In genomic region chr3:27189320-27190261, GRCm38 (mm10) we compare ENCODE assay signal across 8 mouse cellular contexts. TPM values are rescaled to one million over a fixed set of nuclear protein-coding genes. Genes with fewer than 3 reads are reported as not detected.
DNase-seq lines count a peak whose midpoint lies in the region; ATAC-seq lines count a peak whose summit lies in the region.

No protein-coding gene starts in this region.

- no peak overlapping the region for H3K4me3 ChIP-seq in forebrain, embryonic 13.5 days
- H3K4me3 ChIP-seq in forebrain, embryonic 12.5 days (replicated peaks) = no peak overlapping the region

- H3K9me3 ChIP-seq in forebrain, embryonic 13.5 days (replicated peaks) = no peaks in the 10 kb centered on the region
- H3K9me3 ChIP-seq in forebrain, embryonic 12.5 days = no peaks in the 10 kb centered on the region

- H3K4me2 ChIP-seq in forebrain, embryonic 13.5 days = no peak overlapping the region
- H3K4me2 ChIP-seq in forebrain, embryonic 12.5 days = no peak overlapping the region

- intact Hi-C loops in left cerebral cortex, postnatal 4 days (cut with DNase I) = loop anchor here (10.0 kb wide), 1 partner anchor 275 kb away; no protein-coding TSS in a partner anchor

- peak; percentile 91 for DNase-seq in adrenal gland, adult 2 months
- DNase-seq in frontal cortex, postnatal 10 days (ENCODE audit: low spot score in 2 of 2) = peak; percentile 70
- peak; percentile 92 for DNase-seq in kidney, adult 9 months
- peak; percentile 64 for DNase-seq in left cerebral cortex, postnatal 4 days
- peak; percentile 90 to 92 for DNase-seq in right cerebral cortex, adult 2 months (ENCODE audit: low spot score in 2 of 2)
- DNase-seq in spleen, postnatal 36 days (ENCODE audit: low spot score in 2 of 2) = no peak

- WGBS in forebrain, embryonic 13.5 days = 52% methylated on average over 14 of the region's 14 CpGs
- WGBS in forebrain, embryonic 12.5 days = 63% methylated on average over 14 of the region's 14 CpGs

- no peaks in the 10 kb centered on the region for H3K27me3 ChIP-seq in forebrain, embryonic 13.5 days
- 0 out of 2 replicates have a peak, but pooled peaks cover 4% of the 10 kb centered on the region for H3K27me3 ChIP-seq in forebrain, embryonic 12.5 days

- H3K36me3 ChIP-seq in forebrain, embryonic 13.5 days (ENCODE audit: poor library complexity, severe bottlenecking) = no peaks in the 10 kb centered on the region
- H3K36me3 ChIP-seq in forebrain, embryonic 12.5 days (replicated peaks) = no peaks in the 10 kb centered on the region

- H3K4me1 ChIP-seq in forebrain, embryonic 13.5 days = peaks cover 8% of the 10 kb centered on the region
- H3K4me1 ChIP-seq in forebrain, embryonic 12.5 days = no peaks in the 10 kb centered on the region

- ATAC-seq in forebrain, embryonic 13.5 days = peak; percentile 65; the same call in 1 of the 2 replicates
- no peak for ATAC-seq in forebrain, embryonic 12.5 days (ENCODE audit: low FRiP score)

- no peak overlapping the region for H3K27ac ChIP-seq in forebrain, embryonic 13.5 days
- H3K27ac ChIP-seq in forebrain, embryonic 12.5 days = no peak overlapping the region

- H3K9ac ChIP-seq in forebrain, embryonic 13.5 days = no peak overlapping the region
- H3K9ac ChIP-seq in forebrain, embryonic 12.5 days = no peak overlapping the region

RNA-seq across cellular contexts. Expression of gene Nceh1, which starts 6.8 kb away (rescaled TPM):
- polyA plus RNA-seq in forebrain, embryonic 13.5 days (2015; fragmentation: Nextera tagmentation; extraction: Ambion mirVana) = 4.5 TPM in 2 replicates
- 4.1 and 4.4 TPM in 2 replicates for polyA plus RNA-seq in forebrain, embryonic 12.5 days (2016; fragmentation: Nextera tagmentation; extraction: Ambion mirVana)
- 100 to 1,000 TPM; 138 to 247 TPM for total RNA-seq in adrenal gland, adult 2 months (2021)
- polyA plus RNA-seq in adrenal gland, adult 2 months (2012; rRNA removed) = 314 and 323 TPM in 2 replicates
- 10 to 100 TPM; 26.2 to 30.6 TPM for total RNA-seq in left cerebral cortex, postnatal 4 days (2021)

RNA-seq across cellular contexts. Expression of gene Ect2, which starts 35.9 kb away (rescaled TPM):
- 67.1 and 72.6 TPM in 2 replicates for polyA plus RNA-seq in forebrain, embryonic 13.5 days (2015; fragmentation: Nextera tagmentation; extraction: Ambion mirVana)
- 99.1 and 108 TPM in 2 replicates for polyA plus RNA-seq in forebrain, embryonic 12.5 days (2016; fragmentation: Nextera tagmentation; extraction: Ambion mirVana)
- 1 to 10 TPM; 2.2 to 4.2 TPM for total RNA-seq in adrenal gland, adult 2 months (2021)
- 0.30 and 0.82 TPM in 2 replicates for polyA plus RNA-seq in adrenal gland, adult 2 months (2012; rRNA removed)
- 1 to 10 TPM; 6.0 to 6.6 TPM for total RNA-seq in left cerebral cortex, postnatal 4 days (2021)

Comparison
In these comparisons a context has a peak if more than half of its experiments do, and no peak if none do; other contexts are left out.
1. DNase-seq: peak in adrenal gland, adult 2 months (single experiment), frontal cortex, postnatal 10 days (2 of 2), kidney, adult 9 months (single experiment), left cerebral cortex, postnatal 4 days (single experiment) and right cerebral cortex, adult 2 months (2 of 2); none in spleen, postnatal 36 days (0 of 2).
2. RNA of gene Nceh1, which starts 6.8 kb away (polyA plus RNA-seq): 314 to 323 TPM in adrenal gland, adult 2 months; 4.5 TPM in forebrain, embryonic 13.5 days and 4.1 to 4.4 TPM in forebrain, embryonic 12.5 days; every median in the first group is over 10 times any median in the second.
3. RNA of gene Ect2, which starts 35.9 kb away (polyA plus RNA-seq): 99.1 to 108 TPM in forebrain, embryonic 12.5 days and 67.1 to 72.6 TPM in forebrain, embryonic 13.5 days; 0.30 to 0.82 TPM in adrenal gland, adult 2 months; every median in the first group is over 10 times any median in the second.